Mouse (Mus musculus) myocyte (in vitro differentiated cells): ENCODE results near the gene Nkx1-1. TPM values are rescaled to one million over a fixed set of nuclear protein-coding genes. Genes with fewer than 3 reads are reported as not detected.

Experiments used
- H3K27me3 ChIP-seq: one replicate; pipeline ENCODE4 v1.6.1; 2011; ENCODE audit not compliant: control insufficient read depth, insufficient read depth, insufficient read length
- H3K36me3 ChIP-seq: one replicate; pipeline ENCODE4 v1.6.1; 2011; ENCODE audit not compliant: control insufficient read depth, insufficient read depth
- H3K4me2 ChIP-seq: one replicate; pipeline ENCODE4 v1.6.1; 2011; ENCODE audit warnings: low read depth, control low read depth
- H3K4me3 ChIP-seq: one replicate; pipeline ENCODE4 v1.5.1; 2011; ENCODE audit warnings: mild to moderate bottlenecking, control low read depth, moderate library complexity
- H3K79me2 ChIP-seq: one replicate; pipeline ENCODE4 v1.6.1; 2011; ENCODE audit not compliant: control insufficient read depth, insufficient read depth
- H3ac ChIP-seq: one replicate; pipeline ENCODE4 v1.6.1; 2011; ENCODE audit not compliant: control insufficient read depth, insufficient read length
- CEBPB ChIP-seq: IDR thresholded peaks from 2 replicates; pipeline ENCODE4 v1.6.1; 2011; ENCODE audit warnings: mild to moderate bottlenecking, moderate library complexity; ENCODE audit not compliant: poor library complexity, insufficient read depth, severe bottlenecking
- E2F4 ChIP-seq: IDR thresholded peaks from one replicate; pipeline ENCODE4 v1.6.1; 2011; ENCODE audit warnings: mild to moderate bottlenecking, control low read depth, moderate library complexity; ENCODE audit not compliant: insufficient read depth
- MAX ChIP-seq: IDR thresholded peaks from one replicate; pipeline ENCODE4 v1.6.1; 2011; ENCODE audit warnings: low read depth, mild to moderate bottlenecking, control low read depth
- MYOD1 ChIP-seq, 3 experiments: IDR thresholded peaks; one replicate each; pipeline ENCODE4 v1.6.1; 2011; ENCODE audit warnings: control low read depth in 2 of 3, low read depth in 2 of 3, mild to moderate bottlenecking in 2 of 3, moderate library complexity in 1 of 3; ENCODE audit not compliant: insufficient read length in 2 of 3, control insufficient read depth in 1 of 3
- MYOG ChIP-seq, 3 experiments: IDR thresholded peaks; one replicate each; pipeline ENCODE4 v1.6.1; 2011; ENCODE audit warnings: control low read depth in 2 of 3, low read depth in 2 of 3, mild to moderate bottlenecking in 2 of 3; ENCODE audit not compliant: insufficient read length in 2 of 3, control insufficient read depth in 1 of 3, insufficient read depth in 1 of 3
- POLR2A ChIP-seq: IDR thresholded peaks from one replicate; pipeline ENCODE4 v1.6.1; 2011; ENCODE audit warnings: low read depth, mild to moderate bottlenecking, control low read depth, moderate library complexity; ENCODE audit not compliant: insufficient read length
- POLR2AphosphoS2 ChIP-seq: IDR thresholded peaks from one replicate; pipeline ENCODE4 v1.6.1; 2011; ENCODE audit warnings: low read depth, control low read depth; ENCODE audit not compliant: insufficient read length
- REST ChIP-seq: IDR thresholded peaks from one replicate; pipeline ENCODE4 v1.6.1; 2011; ENCODE audit warnings: mild to moderate bottlenecking, control low read depth, moderate library complexity; ENCODE audit not compliant: insufficient read depth, insufficient read length
- SRF ChIP-seq: IDR thresholded peaks from one replicate; pipeline ENCODE4 v1.6.1; 2011; ENCODE audit warnings: low read depth; ENCODE audit not compliant: control insufficient read depth, insufficient read length
- TCF12 ChIP-seq: IDR thresholded peaks from one replicate; pipeline ENCODE4 v1.6.1; 2011; ENCODE audit warnings: mild to moderate bottlenecking, control low read depth; ENCODE audit not compliant: poor library complexity, insufficient read depth, severe bottlenecking
- TCF3 ChIP-seq: IDR thresholded peaks from one replicate; pipeline ENCODE4 v1.6.1; 2011; ENCODE audit warnings: low read depth, control low read depth; ENCODE audit not compliant: insufficient read length
- USF1 ChIP-seq: IDR thresholded peaks from one replicate; pipeline ENCODE4 v1.6.1; 2011; ENCODE audit warnings: low read depth, mild to moderate bottlenecking, control low read depth, moderate library complexity
- polyA plus RNA-seq: library from polyadenylated mRNA; unstranded; fragments of >200 nt; fragmentation: generic; extraction: Trizol; gene quantifications from one replicate; pipeline ENCODE4 v1.2.1, GENCODE M21; 2012; ENCODE audit warnings: missing spikeins

Gene Nkx1-1
- polyA plus RNA-seq, 1 experiment: not detected

DNA sequence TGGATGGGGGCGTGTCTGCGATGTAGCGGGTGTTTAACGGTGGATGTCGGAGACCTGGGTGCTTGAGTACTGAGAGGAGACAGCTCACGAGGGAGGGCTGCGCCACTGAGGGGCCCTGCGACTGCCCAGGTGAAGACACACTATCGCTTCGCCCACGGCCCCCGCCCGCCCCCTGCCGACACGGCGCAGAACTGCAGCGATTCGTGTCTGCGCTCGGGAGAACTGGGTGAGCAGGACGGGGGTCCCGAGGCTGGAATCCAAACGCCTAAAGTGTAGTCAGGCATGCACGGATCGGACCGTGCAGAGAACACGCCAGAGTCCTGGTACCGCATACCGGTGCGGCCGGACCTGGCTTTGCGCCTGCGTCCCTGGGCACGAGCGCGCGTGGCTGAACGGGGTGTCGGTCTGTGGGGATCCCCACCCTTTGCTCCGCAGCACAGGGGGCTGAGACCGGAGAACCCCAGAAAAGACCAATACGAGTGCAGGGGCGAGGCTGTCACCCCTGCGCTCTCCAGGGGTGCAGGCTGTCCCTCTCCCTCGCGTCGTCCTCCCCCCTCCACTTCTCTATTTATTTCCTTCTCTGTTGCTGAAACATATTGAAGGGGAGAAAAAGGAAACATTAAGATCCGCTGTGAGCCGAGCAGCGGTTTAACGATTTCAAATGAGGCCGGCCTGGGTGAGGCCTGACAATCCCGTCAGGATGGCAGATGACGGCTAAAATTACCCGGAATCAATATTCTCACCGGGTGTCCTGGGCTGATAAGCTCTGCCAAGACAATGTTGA is 9.3 kb upstream of the Nkx1-1 start:
- TF ChIP-seq POLR2AphosphoS2 (no peak), TCF3 (no peak), E2F4 (no peak), SRF (no peak), CEBPB (no peak), POLR2A (no peak), USF1 (no peak), REST (no peak), MAX (no peak), MYOD1 (IDR thresholded peaks at IDR 0.05; ENCODE audit: control insufficient read depth in 1 of 3, insufficient read length in 2 of 3, low read depth in 2 of 3) (no peak), MYOG (IDR thresholded peaks at IDR 0.05; ENCODE audit: control insufficient read depth in 1 of 3, insufficient read depth in 1 of 3, insufficient read length in 2 of 3, low read depth in 2 of 3) (no peak), TCF12 (no peak)
- H3K36me3 ChIP-seq: no peaks in the 10 kb centered on the region
- peaks cover 57% of the 10 kb centered on the region for H3K27me3 ChIP-seq
- no peaks in the 10 kb centered on the region for H3K79me2 ChIP-seq
- no peak overlapping the region for H3K4me2 ChIP-seq
- no peak overlapping the region for H3ac ChIP-seq
- H3K4me3 ChIP-seq: no peak overlapping the region

DNA sequence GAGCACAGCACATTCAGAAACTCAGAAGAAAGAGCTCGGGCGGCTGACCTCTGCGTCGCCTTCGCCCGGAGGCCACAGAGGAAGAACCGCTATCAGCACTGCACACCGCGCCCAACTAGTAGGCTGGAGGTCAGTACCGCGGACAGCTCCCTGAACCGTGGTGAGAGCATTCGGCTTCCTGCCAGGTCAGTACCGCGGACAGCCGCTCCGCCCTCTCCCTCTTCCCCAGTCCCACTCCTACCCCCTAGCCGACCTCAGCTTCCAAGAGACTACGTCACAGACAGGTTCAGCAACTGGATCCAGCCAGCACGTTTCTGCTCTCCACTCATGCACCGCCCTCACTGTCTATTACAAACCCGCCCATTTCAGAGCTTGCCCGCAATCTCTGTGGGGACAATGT is 4.4 kb upstream of the Nkx1-1 start:
- Histone ChIP-seq H3K36me3 (no peaks in the 10 kb centered on the region), H3K27me3 (peaks cover 63% of the 10 kb centered on the region), H3ac (no peak overlapping the region), H3K4me3 (no peak overlapping the region), H3K79me2 (no peaks in the 10 kb centered on the region), H3K4me2 (no peak overlapping the region)
- peak in 1 of 3 experiments; percentile 19 for TF ChIP-seq MYOD1 (IDR thresholded peaks at IDR 0.05; ENCODE audit: control insufficient read depth in 1 of 3, insufficient read length in 2 of 3, low read depth in 2 of 3)
- peak; percentile 99 for TF ChIP-seq REST
- no peak for TF ChIP-seq POLR2A
- no peak for TF ChIP-seq CEBPB
- TF ChIP-seq MAX: peak; percentile 9
- TF ChIP-seq USF1: no peak
- peak in 1 of 3 experiments; percentile 33 for TF ChIP-seq MYOG (IDR thresholded peaks at IDR 0.05; ENCODE audit: control insufficient read depth in 1 of 3, insufficient read depth in 1 of 3, insufficient read length in 2 of 3, low read depth in 2 of 3)

- H3K4me3 ChIP-seq: no peak overlapping the region
- H3K4me2 ChIP-seq: no peak overlapping the region
- H3K79me2 ChIP-seq: no peaks in the 10 kb centered on the region
- H3K27me3 ChIP-seq: peaks cover 63% of the 10 kb centered on the region
- H3ac ChIP-seq: no peak overlapping the region
- no peak for TF ChIP-seq E2F4
- TF ChIP-seq TCF12: no peak
- no peak for TF ChIP-seq SRF
- TF ChIP-seq REST: no peak
- TF ChIP-seq MYOG (IDR thresholded peaks at IDR 0.05; ENCODE audit: control insufficient read depth in 1 of 3, insufficient read depth in 1 of 3, insufficient read length in 2 of 3, low read depth in 2 of 3): no peak
- no peak for TF ChIP-seq POLR2A
- TF ChIP-seq MYOD1 (IDR thresholded peaks at IDR 0.05; ENCODE audit: control insufficient read depth in 1 of 3, insufficient read length in 2 of 3, low read depth in 2 of 3): no peak
- TF ChIP-seq MAX: no peak
- TF ChIP-seq CEBPB: no peak
- no peak for TF ChIP-seq TCF3
- TF ChIP-seq USF1: no peak
- no peak for TF ChIP-seq POLR2AphosphoS2
- H3K36me3 ChIP-seq: no peaks in the 10 kb centered on the region
Observed at GRCm38 (mm10) chr5:33435941-33436340, 2.2 kb upstream of the Nkx1-1 start.

- no peak overlapping the region for H3ac ChIP-seq
- no peaks in the 10 kb centered on the region for H3K79me2 ChIP-seq
- no peak for TF ChIP-seq USF1
- no peak for TF ChIP-seq MYOD1 (IDR thresholded peaks at IDR 0.05; ENCODE audit: control insufficient read depth in 1 of 3, insufficient read length in 2 of 3, low read depth in 2 of 3)
- TF ChIP-seq POLR2AphosphoS2: no peak
- no peak for TF ChIP-seq MAX
- TF ChIP-seq POLR2A: no peak
- no peak for TF ChIP-seq SRF
- TF ChIP-seq REST: no peak
- no peak for TF ChIP-seq TCF12
- TF ChIP-seq CEBPB: no peak
- no peak for TF ChIP-seq TCF3
- no peak for TF ChIP-seq E2F4
- TF ChIP-seq MYOG (IDR thresholded peaks at IDR 0.05; ENCODE audit: control insufficient read depth in 1 of 3, insufficient read depth in 1 of 3, insufficient read length in 2 of 3, low read depth in 2 of 3): no peak
- H3K27me3 ChIP-seq: peaks cover 70% of the 10 kb centered on the region
- H3K4me2 ChIP-seq: no peak overlapping the region
- H3K4me3 ChIP-seq: no peak overlapping the region
- no peaks in the 10 kb centered on the region for H3K36me3 ChIP-seq
Observed at GRCm38 (mm10) chr5:33435151-33435550, 1.4 kb upstream of the Nkx1-1 start.
